Mouse (Mus musculus) heart, embryonic 12.5 days (tissue): ENCODE results near the gene Serpine1. TPM values are rescaled to one million over a fixed set of nuclear protein-coding genes. Genes with fewer than 3 reads are reported as not detected.

Experiments
- ATAC-seq: fragments of 200-750 bp; cut with Nextera tagmentation; 2 replicates; pipeline ENCODE4 v1.8.0; 2017; ENCODE audit warnings: moderate TSS enrichment, moderate library complexity; ENCODE audit not compliant: insufficient number of reproducible peaks, low FRiP score
- H3K27ac ChIP-seq: fragments of 300-500 bp; sonication (generic); 2 replicates; pipeline ENCODE4 v1.5.1; 2016; ENCODE audit warnings: mild to moderate bottlenecking, moderate library complexity; ENCODE audit not compliant: poor library complexity, severe bottlenecking
- H3K27me3 ChIP-seq: fragments of 300-500 bp; sonication (generic); replicated peaks from 2 replicates; pipeline ENCODE4 v1.6.1; 2016; ENCODE audit warnings: mild to moderate bottlenecking, moderate library complexity
- H3K36me3 ChIP-seq: fragments of 300-500 bp; sonication (generic); 2 replicates; pipeline ENCODE4 v1.6.1; 2016; ENCODE audit warnings: mild to moderate bottlenecking, moderate library complexity
- H3K4me1 ChIP-seq: fragments of 300-500 bp; sonication (generic); replicated peaks from 2 replicates; pipeline ENCODE4 v1.6.1; 2016; ENCODE audit warnings: mild to moderate bottlenecking
- H3K4me2 ChIP-seq: fragments of 300-500 bp; sonication (generic); 2 replicates; pipeline ENCODE4 v1.6.1; 2016; ENCODE audit warnings: mild to moderate bottlenecking, moderate library complexity
- H3K4me3 ChIP-seq: fragments of 300-500 bp; sonication (generic); 2 replicates; pipeline ENCODE4 v1.5.1; 2016; ENCODE audit warnings: mild to moderate bottlenecking
- H3K9ac ChIP-seq: fragments of 300-500 bp; sonication (generic); 2 replicates; pipeline ENCODE4 v1.6.1; 2016; ENCODE audit warnings: mild to moderate bottlenecking, moderate library complexity
- H3K9me3 ChIP-seq: fragments of 300-500 bp; sonication (generic); replicated peaks from 2 replicates; pipeline ENCODE4 v1.6.1; 2016; ENCODE audit warnings: mild to moderate bottlenecking, moderate library complexity
- WGBS: fragments of 180-500 bp; shearing (Covaris S2); methylation state at CpG from one replicate; pipeline ENCODE4 v1.1.7; 2016; 5-methylcytosine and 5-hydroxymethylcytosine counted together
- polyA plus RNA-seq: library from polyadenylated mRNA; unstranded; fragments of >200 nt; fragmentation: Nextera tagmentation; extraction: Ambion mirVana; gene quantifications from 2 replicates; pipeline ENCODE4 v1.2.1, GENCODE M21; 2016

Gene Serpine1
- polyA plus RNA-seq, 1 experiment from 2014 or later, result 0.70 TPM

DNA sequence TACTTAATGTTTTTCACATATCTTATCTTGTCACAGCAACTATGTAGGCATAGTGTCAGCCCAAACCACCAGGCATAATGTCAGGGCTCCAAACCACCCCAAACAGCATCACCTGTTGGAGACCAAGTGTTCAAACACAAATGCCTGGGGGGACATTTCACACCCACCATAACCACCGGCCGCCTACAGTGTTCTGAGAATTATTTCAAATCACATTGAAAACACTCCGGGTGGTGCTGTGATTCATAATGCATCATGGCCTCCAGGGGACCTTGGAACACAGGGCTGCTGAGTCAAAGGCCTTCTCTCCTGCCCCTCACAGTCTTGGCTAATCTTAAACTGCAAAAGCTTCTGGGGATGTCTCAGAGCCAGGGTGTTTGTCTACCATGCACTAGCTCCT lies 56.2 kb downstream of the Serpine1 start:
- no peaks in the 10 kb centered on the region for H3K27me3 ChIP-seq
- ATAC-seq, result no peak
- WGBS, result 86% methylated on average over 3 of the region's 3 CpGs
- no peaks in the 10 kb centered on the region for H3K36me3 ChIP-seq
- no peak overlapping the region for H3K27ac ChIP-seq
- no peak overlapping the region for H3K4me2 ChIP-seq
- no peak overlapping the region for H3K9ac ChIP-seq
- H3K4me1 ChIP-seq, result no peaks in the 10 kb centered on the region
- H3K9me3 ChIP-seq, result peaks cover 13% of the 10 kb centered on the region; the same call in 1 of the 2 replicates
- no peak overlapping the region for H3K4me3 ChIP-seq

DNA sequence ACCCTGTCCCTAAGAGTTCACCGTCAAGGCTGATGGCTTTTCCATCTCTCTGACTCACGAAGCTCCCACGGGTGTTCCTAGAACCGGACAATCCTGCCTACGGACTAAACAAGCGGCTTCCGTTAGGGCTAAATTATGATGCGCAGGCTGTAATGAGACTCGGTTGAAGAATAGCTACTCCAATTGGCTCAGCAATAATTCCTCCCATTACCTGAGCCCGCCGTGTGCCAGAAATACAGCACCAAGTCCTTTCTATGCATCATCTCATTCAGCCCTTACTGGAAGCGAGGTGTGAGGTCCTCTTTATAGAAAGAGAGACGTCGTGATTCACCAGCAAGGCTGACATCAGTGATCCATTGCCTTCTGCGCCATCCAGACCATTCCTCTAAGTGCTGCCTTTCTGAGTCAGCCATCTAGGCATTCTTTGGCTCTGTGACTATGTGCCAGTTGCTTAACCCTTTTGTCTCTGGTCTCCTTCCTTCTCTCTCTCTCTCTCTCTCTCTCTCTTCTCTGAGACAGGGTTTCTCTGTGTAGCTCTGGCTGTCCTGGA lies 59.6 kb downstream of the Serpine1 start:
- Histone ChIP-seq H3K36me3 (no peaks in the 10 kb centered on the region), H3K4me3 (no peak overlapping the region), H3K9ac (no peak overlapping the region), H3K27ac (no peak overlapping the region), H3K4me1 (no peaks in the 10 kb centered on the region), H3K9me3 (peaks cover 13% of the 10 kb centered on the region; the same call in 1 of the 2 replicates), H3K27me3 (no peaks in the 10 kb centered on the region), H3K4me2 (no peak overlapping the region)
- no peak for ATAC-seq
- WGBS, result 72% methylated on average over 15 of the region's 15 CpGs

Other genes starting within 250 kb of the Serpine1 start
- 21.4 and 21.6 TPM in 2 replicates for gene Col26a1, start 189.1 kb downstream of the Serpine1 start, polyA plus RNA-seq
- gene Ift22, start 164.1 kb downstream of the Serpine1 start, polyA plus RNA-seq, result 36.9 and 40.9 TPM in 2 replicates
- gene Fis1, start 119.0 kb downstream of the Serpine1 start, polyA plus RNA-seq, result 245 and 251 TPM in 2 replicates
- gene Cldn15, start 105.7 kb downstream of the Serpine1 start, polyA plus RNA-seq, result 1.9 and 2.1 TPM in 2 replicates
- gene Plod3, start 85.2 kb downstream of the Serpine1 start, polyA plus RNA-seq, result 42.7 and 48.6 TPM in 2 replicates
- gene Znhit1, start 84.2 kb downstream of the Serpine1 start, polyA plus RNA-seq, result 74.4 and 78.1 TPM in 2 replicates
- 0.12 TPM in 1 of 2 replicates, not detected in the other for gene Vgf, start 45.9 kb downstream of the Serpine1 start, polyA plus RNA-seq
- gene Ap1s1, start 26.1 kb downstream of the Serpine1 start, polyA plus RNA-seq, result 143 and 145 TPM in 2 replicates
- gene Trim56, start 43.9 kb upstream of the Serpine1 start, polyA plus RNA-seq, result 7.0 and 7.8 TPM in 2 replicates
- gene Muc3, start 77.1 kb upstream of the Serpine1 start, polyA plus RNA-seq, result 0.21 TPM in 1 of 2 replicates, not detected in the other
- 0.09 TPM in 1 of 2 replicates, not detected in the other for gene Muc3a, start 140.1 kb upstream of the Serpine1 start, polyA plus RNA-seq
- 23.5 and 28.3 TPM in 2 replicates for gene Ache, start 215.3 kb upstream of the Serpine1 start, polyA plus RNA-seq
- 10.1 and 10.6 TPM in 2 replicates for gene Ufsp1, start 222.4 kb upstream of the Serpine1 start, polyA plus RNA-seq
- 106 and 107 TPM in 2 replicates for gene Srrt, start 235.4 kb upstream of the Serpine1 start, polyA plus RNA-seq
- 46.3 and 47.0 TPM in 2 replicates for gene Trip6, start 242.1 kb upstream of the Serpine1 start, polyA plus RNA-seq